Mouse (Mus musculus) midbrain, postnatal 0 days (tissue): Measurements from ENCODE around the gene Iglon5. TPM values are rescaled to one million over a fixed set of nuclear protein-coding genes. Genes with fewer than 3 reads are reported as not detected.
A peak's percentile ranks its signal among the peaks of the same experiment; 100 is the strongest.

Source experiments
- ATAC-seq: fragments of 200-750 bp; cut with Nextera tagmentation; 2 replicates; pipeline ENCODE4 v1.8.0; 2017; ENCODE audit warnings: moderate number of reproducible peaks, mild to moderate bottlenecking, moderate TSS enrichment, moderate library complexity; ENCODE audit not compliant: low FRiP score
- DNase-seq: peaks from one replicate; pipeline ENCODE4 v3.0.0-alpha.2; 2015; ENCODE audit warnings: low spot score
- H3K27ac ChIP-seq: fragments of 300-500 bp; sonication (generic); 2 replicates; pipeline ENCODE4 v1.5.1; 2014; ENCODE audit warnings: low read depth, mild to moderate bottlenecking, low read length, mixed read lengths
- H3K27me3 ChIP-seq: fragments of 300-500 bp; sonication (generic); 2 replicates; pipeline ENCODE4 v1.6.1; 2014; ENCODE audit warnings: low read length, control low read depth, mixed read lengths; ENCODE audit not compliant: insufficient read depth
- H3K36me3 ChIP-seq: fragments of 300-500 bp; sonication (generic); 2 replicates; pipeline ENCODE4 v1.6.1; 2014; ENCODE audit warnings: low read length, control low read depth, mixed read lengths; ENCODE audit not compliant: insufficient read depth
- H3K4me1 ChIP-seq: fragments of 300-500 bp; sonication (generic); 2 replicates; pipeline ENCODE4 v1.6.1; 2014; ENCODE audit warnings: mild to moderate bottlenecking, control low read depth, antibody characterized with exemption, low read length, mixed read lengths; ENCODE audit not compliant: insufficient read depth
- H3K4me2 ChIP-seq: fragments of 300-500 bp; sonication (generic); 2 replicates; pipeline ENCODE4 v1.6.1; 2014; ENCODE audit warnings: low read depth, mild to moderate bottlenecking, low read length, mixed read lengths; ENCODE audit not compliant: poor library complexity, severe bottlenecking
- H3K4me3 ChIP-seq: fragments of 300-500 bp; sonication (generic); 2 replicates; pipeline ENCODE4 v1.5.1; 2014; ENCODE audit warnings: low read depth, mild to moderate bottlenecking, low read length, moderate library complexity
- H3K9ac ChIP-seq: fragments of 300-500 bp; sonication (generic); replicated peaks from 2 replicates; pipeline ENCODE4 v1.6.1; 2014; ENCODE audit warnings: mild to moderate bottlenecking, low read length, moderate library complexity, mixed read lengths; ENCODE audit not compliant: poor library complexity, severe bottlenecking
- H3K9me3 ChIP-seq: fragments of 300-500 bp; sonication (generic); 2 replicates; pipeline ENCODE4 v1.6.1; 2016; ENCODE audit warnings: low read length, control low read depth
- CTCF ChIP-seq: IDR thresholded peaks from 2 replicates; pipeline ENCODE4 v1.5.1; 2016; ENCODE audit warnings: antibody characterized with exemption, mild to moderate bottlenecking
- WGBS: fragments of 180-500 bp; shearing (Covaris S2); extraction: QIAGEN DNeasy Blood & Tissue Kit; methylation state at CpG from one replicate; pipeline ENCODE4 v1.1.7; 2014; 5-methylcytosine and 5-hydroxymethylcytosine counted together
- polyA plus RNA-seq: library from polyadenylated mRNA; unstranded; fragments of >200 nt; fragmentation: Nextera tagmentation; extraction: Ambion mirVana; gene quantifications from 2 replicates; pipeline ENCODE4 v1.2.1, GENCODE M21; 2015
- total RNA-seq: library from RNA; depleted of rRNA; stranded (reverse); fragments of >200 nt; gene quantifications from 2 replicates; pipeline ENCODE4 v1.2.3, GENCODE M21; 2014

Gene Iglon5
- total and polyA plus RNA-seq, 2 experiments from 2014 or later, result 7.8 to 72.4 TPM

GRCm38 (mm10) chr7:43518341-43518740, 28.5 kb upstream of the Iglon5 start:
- no peaks in the 10 kb centered on the region for H3K36me3 ChIP-seq
- no peak overlapping the region for H3K4me2 ChIP-seq
- no peaks in the 10 kb centered on the region for H3K4me1 ChIP-seq
- H3K4me3 ChIP-seq, result no peak overlapping the region
- WGBS, result 83% methylated on average over 15 of the region's 15 CpGs
- no peak for ATAC-seq
- H3K9ac ChIP-seq, result no peak overlapping the region
- no peaks in the 10 kb centered on the region for H3K27me3 ChIP-seq
- peak; percentile 17 for DNase-seq
- H3K9me3 ChIP-seq, result no peaks in the 10 kb centered on the region
- H3K27ac ChIP-seq, result no peak overlapping the region
- TF ChIP-seq CTCF, result no peak

- WGBS, result 79% methylated on average over 5 of the region's 5 CpGs
- H3K4me3 ChIP-seq, result no peak overlapping the region
- no peak overlapping the region for H3K9ac ChIP-seq
- no peaks in the 10 kb centered on the region for H3K36me3 ChIP-seq
- no peaks in the 10 kb centered on the region for H3K27me3 ChIP-seq
- no peak for TF ChIP-seq CTCF
- H3K9me3 ChIP-seq, result no peaks in the 10 kb centered on the region
- ATAC-seq (no peak), DNase-seq (no peak)
- H3K4me1 ChIP-seq, result no peaks in the 10 kb centered on the region
- H3K27ac ChIP-seq, result no peak overlapping the region
- no peak overlapping the region for H3K4me2 ChIP-seq
Measured at GRCm38 (mm10) chr7:43515076-43515475, 25.2 kb upstream of the Iglon5 start.

- no peaks in the 10 kb centered on the region for H3K27me3 ChIP-seq
- H3K27ac ChIP-seq, result no peak overlapping the region
- H3K4me3 ChIP-seq, result no peak overlapping the region
- no peak for TF ChIP-seq CTCF
- H3K4me1 ChIP-seq, result no peaks in the 10 kb centered on the region
- ATAC-seq (no peak), DNase-seq (no peak)
- H3K9ac ChIP-seq, result no peak overlapping the region
- H3K4me2 ChIP-seq, result no peak overlapping the region
- no peaks in the 10 kb centered on the region for H3K9me3 ChIP-seq
- no peaks in the 10 kb centered on the region for H3K36me3 ChIP-seq
- 84% methylated on average over 4 of the region's 4 CpGs for WGBS
Measured at GRCm38 (mm10) chr7:43512519-43512918, 22.6 kb upstream of the Iglon5 start.

- Histone ChIP-seq H3K36me3 (no peaks in the 10 kb centered on the region), H3K9me3 (no peaks in the 10 kb centered on the region), H3K9ac (no peak overlapping the region), H3K4me1 (no peaks in the 10 kb centered on the region), H3K4me3 (no peak overlapping the region), H3K4me2 (no peak overlapping the region), H3K27ac (no peak overlapping the region), H3K27me3 (no peaks in the 10 kb centered on the region)
- DNase-seq, result no peak
- ATAC-seq, result no peak
- TF ChIP-seq CTCF, result no peak
- 73% methylated on average over 4 of the region's 4 CpGs for WGBS
Measured at GRCm38 (mm10) chr7:43511707-43512478, 22.0 kb upstream of the Iglon5 start.

- no peaks in the 10 kb centered on the region for H3K27me3 ChIP-seq
- no peaks in the 10 kb centered on the region for H3K36me3 ChIP-seq
- H3K27ac ChIP-seq, result no peak overlapping the region
- DNase-seq (peak; percentile 80), ATAC-seq (peak; percentile 45; the same call in 1 of the 2 replicates)
- WGBS, result 12% methylated on average over 21 of the region's 21 CpGs
- H3K4me1 ChIP-seq, result no peaks in the 10 kb centered on the region
- H3K4me3 ChIP-seq, result no peak overlapping the region
- no peak overlapping the region for H3K9ac ChIP-seq
- H3K9me3 ChIP-seq, result no peaks in the 10 kb centered on the region
- peak; percentile 77 for TF ChIP-seq CTCF
- no peak overlapping the region for H3K4me2 ChIP-seq
Measured at GRCm38 (mm10) chr7:43495343-43496021, 5.6 kb upstream of the Iglon5 start.

- TF ChIP-seq CTCF, result no peak
- no peaks in the 10 kb centered on the region for H3K27me3 ChIP-seq
- H3K9ac ChIP-seq, result no peak overlapping the region; the same call in 1 of the 2 replicates
- 0 out of 2 replicates have a peak overlapping the region, but pooled peaks have one; percentile 12 for H3K27ac ChIP-seq
- peak; percentile 8; the same call in 1 of the 2 replicates for ATAC-seq
- no peaks in the 10 kb centered on the region for H3K9me3 ChIP-seq
- H3K4me2 ChIP-seq, result peak overlapping the region; percentile 45
- peak overlapping the region; percentile 78; the same call in 1 of the 2 replicates for H3K4me3 ChIP-seq
- no peaks in the 10 kb centered on the region for H3K36me3 ChIP-seq
- no peak for DNase-seq
- WGBS, result 71% methylated on average over 9 of the region's 9 CpGs
- H3K4me1 ChIP-seq, result peaks cover 4% of the 10 kb centered on the region; the same call in 1 of the 2 replicates
Measured at GRCm38 (mm10) chr7:43490861-43491260, 986 bp upstream of the Iglon5 start.
